ENCODE assay signal across 9 mouse cellular contexts in genomic region chrX:155624895-155625294, GRCm38 (mm10). TPM values are rescaled to one million over a fixed set of nuclear protein-coding genes. Genes with fewer than 3 reads are reported as not detected.
DNase-seq lines count a peak whose midpoint lies in the region; ATAC-seq and TF ChIP-seq lines count a peak whose summit lies in the region.
"Had no signal": no experiment of that assay in that cellular context is flagged by ENCODE, and none has a peak within 500 bp of the region (broad histone marks: within the 10 kb centered on the region; RNA-seq: fewer than 3 reads in every experiment).

No protein-coding gene starts in this region.

- DNase-seq in lung, embryonic 14.5 days = no peak
- DNase-seq in lung, postnatal 4 days = no peak
- DNase-seq in right cerebral cortex, adult 18-20 months = no peak
- DNase-seq in cerebellum, postnatal 4 days (ENCODE audit: low spot score in 2 of 2) = no peak
- no peak for DNase-seq in spleen, adult 12 weeks (ENCODE audit: low spot score)
- DNase-seq: kidney, postnatal 25 days had no signal

- H3K27me3 ChIP-seq in lung, embryonic 14.5 days (ENCODE audit: insufficient read depth, low read length) = peaks cover 36% of the 10 kb centered on the region
- no peaks in the 10 kb centered on the region for H3K27me3 ChIP-seq in hindbrain, embryonic 16.5 days (replicated peaks; ENCODE audit: control insufficient read depth, insufficient read depth, low read length)
- peaks cover 34% of the 10 kb centered on the region for H3K27me3 ChIP-seq in neural tube, embryonic 13.5 days

- no peak for TF ChIP-seq CTCF in lung, embryonic 14.5 days (IDR thresholded peaks at IDR 0.05; ENCODE audit: low read depth)
- TF ChIP-seq CTCF in embryonic fibroblast, embryonic 13.5 days (IDR thresholded peaks at IDR 0.05; ENCODE audit: borderline replicate concordance, insufficient read depth, low read length) = no peak

- no peaks in the 10 kb centered on the region for H3K36me3 ChIP-seq in lung, embryonic 14.5 days (ENCODE audit: insufficient read depth)
- H3K36me3 ChIP-seq in hindbrain, embryonic 16.5 days (ENCODE audit: control insufficient read depth, insufficient read depth, low read length) = no peaks in the 10 kb centered on the region
- no peaks in the 10 kb centered on the region for H3K36me3 ChIP-seq in neural tube, embryonic 13.5 days

- WGBS in lung, embryonic 14.5 days = 6% methylated on average over 14 of the region's 15 CpGs
- 11% methylated on average over 15 of the region's 15 CpGs for WGBS in hindbrain, embryonic 16.5 days
- 16% methylated on average over 15 of the region's 15 CpGs for WGBS in neural tube, embryonic 13.5 days

- TF ChIP-seq POLR2A in embryonic fibroblast, embryonic 13.5 days (IDR thresholded peaks at IDR 0.05; ENCODE audit: low read depth, low read length) = no peak

- peak overlapping the region; percentile 78 for H3K4me2 ChIP-seq in lung, embryonic 14.5 days
- peak overlapping the region; percentile 70 for H3K4me2 ChIP-seq in hindbrain, embryonic 16.5 days (ENCODE audit: low read length)
- H3K4me2 ChIP-seq in neural tube, embryonic 13.5 days = peak overlapping the region; percentile 71

- H3K4me3 ChIP-seq in lung, embryonic 14.5 days (ENCODE audit: low read depth, low read length) = peak overlapping the region; percentile 44; the same call in 1 of the 2 replicates
- H3K4me3 ChIP-seq in embryonic fibroblast, embryonic 13.5 days (ENCODE audit: insufficient read depth, low read length) = peak overlapping the region; percentile 36; the same call in 1 of the 2 replicates
- H3K4me3 ChIP-seq in hindbrain, embryonic 16.5 days (ENCODE audit: low read length) = peak overlapping the region; percentile 43
- peak overlapping the region; percentile 51 for H3K4me3 ChIP-seq in neural tube, embryonic 13.5 days

- no peaks in the 10 kb centered on the region for H3K4me1 ChIP-seq in lung, embryonic 14.5 days (ENCODE audit: insufficient read depth)
- no peaks in the 10 kb centered on the region for H3K4me1 ChIP-seq in embryonic fibroblast, embryonic 13.5 days (ENCODE audit: control insufficient read depth, insufficient read depth, low read length)
- no peaks in the 10 kb centered on the region for H3K4me1 ChIP-seq in hindbrain, embryonic 16.5 days (ENCODE audit: control insufficient read depth, insufficient read depth, low read depth, low read length)
- H3K4me1 ChIP-seq in neural tube, embryonic 13.5 days (replicated peaks) = peaks cover 6% of the 10 kb centered on the region; the same call in 1 of the 2 replicates

- H3K9me3 ChIP-seq in lung, embryonic 14.5 days (ENCODE audit: low read depth, low read length) = no peaks in the 10 kb centered on the region
- no peaks in the 10 kb centered on the region for H3K9me3 ChIP-seq in hindbrain, embryonic 16.5 days (ENCODE audit: control insufficient read depth, low read length)
- no peaks in the 10 kb centered on the region for H3K9me3 ChIP-seq in neural tube, embryonic 13.5 days

- ATAC-seq in lung, embryonic 14.5 days (ENCODE audit: insufficient read depth) = peak; percentile 28; the same call in 1 of the 2 replicates
- peak; percentile 15 for ATAC-seq in hindbrain, embryonic 16.5 days
- ATAC-seq in neural tube, embryonic 13.5 days (ENCODE audit: low read depth) = no peak

- no peak overlapping the region for H3K27ac ChIP-seq in lung, embryonic 14.5 days (ENCODE audit: low read depth)
- H3K27ac ChIP-seq in embryonic fibroblast, embryonic 13.5 days (ENCODE audit: insufficient read depth, low read length) = no peak overlapping the region
- peak overlapping the region; percentile 82; the same call in 1 of the 2 replicates for H3K27ac ChIP-seq in hindbrain, embryonic 16.5 days (ENCODE audit: low read depth, low read length)
- no peak overlapping the region for H3K27ac ChIP-seq in neural tube, embryonic 13.5 days (replicated peaks)

- H3K9ac ChIP-seq in lung, embryonic 14.5 days = no peak overlapping the region
- H3K9ac ChIP-seq in hindbrain, embryonic 16.5 days (ENCODE audit: low read depth, low read length) = peak overlapping the region; percentile 71
- 0 out of 2 replicates have a peak overlapping the region, but pooled peaks have one; percentile 67 for H3K9ac ChIP-seq in neural tube, embryonic 13.5 days

RNA-seq across cellular contexts. Expression of gene Gm15155, which starts 0.4 kb away (rescaled TPM):
- polyA plus RNA-seq in lung, embryonic 14.5 days (2014; fragmentation: Nextera tagmentation; extraction: Ambion mirVana) = not detected in 2 replicates
- not detected in 2 replicates for polyA plus RNA-seq in embryonic fibroblast, embryonic 13.5 days (2011; ENCODE audit: insufficient read length, low read depth, missing spikeins)
- polyA plus RNA-seq in hindbrain, embryonic 16.5 days (2015; fragmentation: Nextera tagmentation; extraction: Ambion mirVana) = 0.58 and 0.94 TPM in 2 replicates
- polyA plus RNA-seq in neural tube, embryonic 13.5 days (2015; fragmentation: Nextera tagmentation; extraction: Ambion mirVana) = 0.88 TPM in 1 of 2 replicates, not detected in the other

RNA-seq across cellular contexts. Expression of gene Ptchd1, which starts 1.3 kb away (rescaled TPM):
- polyA plus RNA-seq in lung, embryonic 14.5 days (2014; fragmentation: Nextera tagmentation; extraction: Ambion mirVana) = 0.32 and 0.76 TPM in 2 replicates
- polyA plus RNA-seq in embryonic fibroblast, embryonic 13.5 days (2011; ENCODE audit: insufficient read length, low read depth, missing spikeins) = 2.2 and 4.8 TPM in 2 replicates
- 12.6 and 13.9 TPM in 2 replicates for polyA plus RNA-seq in hindbrain, embryonic 16.5 days (2015; fragmentation: Nextera tagmentation; extraction: Ambion mirVana)
- 5.7 and 6.9 TPM in 2 replicates for polyA plus RNA-seq in neural tube, embryonic 13.5 days (2015; fragmentation: Nextera tagmentation; extraction: Ambion mirVana)
